Mouse (Mus musculus) pancreas, adult 10 weeks (tissue): ENCODE data around the gene Timm23. TPM values are rescaled to one million over a fixed set of nuclear protein-coding genes. Genes with fewer than 3 reads are reported as not detected.

Experiments
- polyA plus RNA-seq: library from polyadenylated mRNA; stranded (reverse); fragments of 350-450 nt; fragmentation: Illumina TruSeq; extraction: RNeasy Lipid Tissue Mini Kit (QIAGEN cat#74804); gene quantifications from one replicate; pipeline ENCODE4 v1.2.3, GENCODE M21; 2015; ENCODE audit warnings: low read depth, low replicate concordance; ENCODE audit not compliant: insufficient read depth

The Timm23 gene
- polyA plus RNA-seq, result 28.4 TPM

DNA sequence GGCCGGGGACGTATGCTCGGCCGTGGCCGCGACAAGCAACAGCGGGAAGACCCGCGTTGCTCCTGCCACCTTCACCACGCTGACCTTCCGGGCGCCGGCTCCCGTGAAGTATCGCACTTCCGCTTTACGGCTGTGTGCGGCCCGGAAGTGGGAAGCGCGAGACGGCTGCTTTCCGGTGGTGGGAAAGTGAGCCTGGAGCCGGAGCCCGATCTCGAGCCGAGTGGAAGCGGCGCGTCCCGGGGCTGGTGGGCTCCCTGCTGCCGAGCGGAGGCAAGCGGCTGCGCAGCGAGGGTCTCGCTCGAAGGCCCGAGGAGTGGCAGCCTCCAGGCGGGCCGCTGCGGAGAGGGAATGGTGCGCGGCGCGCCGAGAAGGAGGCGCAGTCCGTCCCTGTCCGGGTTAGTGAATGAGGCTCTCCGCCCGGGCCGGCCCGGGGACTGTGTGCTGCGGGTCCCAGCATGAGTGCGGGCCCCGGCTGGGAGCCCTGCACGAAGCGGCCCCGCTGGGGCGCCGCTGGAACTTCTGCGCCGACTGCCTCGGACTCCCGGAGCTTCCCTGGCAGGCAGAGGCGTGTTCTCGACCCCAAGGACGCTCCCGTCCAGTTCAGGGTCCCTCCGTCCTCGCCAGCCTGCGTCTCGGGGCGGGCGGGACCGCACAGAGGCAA, at the start of gene Timm23, which contains the start of gene Parg:
Gene Timm23 (minus strand): TSS at position 108 of the 661 bp plus-strand sequence.
Gene Parg (plus strand): TSS at position 159 of the 661 bp plus-strand sequence.

GRCm38 (mm10) chr14:32159690-32160246, 41.9 kb downstream of the Timm23 start, which contains the start of gene Ncoa4:
TSS of gene Ncoa4 (plus strand) at chr14:32159865.

DNA sequence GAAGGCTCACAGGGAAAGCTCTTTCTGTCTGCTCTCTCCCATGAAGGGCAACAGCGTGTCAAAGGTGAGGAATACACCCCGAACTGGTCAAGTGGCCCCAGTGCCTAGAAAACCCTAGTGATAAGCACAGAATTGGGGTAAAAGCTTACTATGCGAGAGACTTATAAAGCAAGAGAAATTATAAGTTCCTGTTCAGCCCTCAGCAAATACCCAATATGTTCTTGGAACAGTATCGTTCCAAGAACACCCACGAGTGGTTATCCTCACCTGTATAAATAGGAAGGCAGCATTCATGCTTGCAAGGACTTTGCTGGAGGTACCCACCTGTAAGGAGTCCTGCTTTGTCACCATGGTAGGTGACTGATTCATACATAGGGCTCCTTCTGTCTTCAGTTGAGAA, 60.0 kb downstream of the Timm23 start, which contains the start of gene Msmb:
Gene Msmb (plus strand): TSS at position 301 of the 400 bp plus-strand sequence.

Other genes with a start within 250 kb of the Timm23 start
- 6.9 TPM for gene Galnt15, start 172.9 kb downstream of the Timm23 start, polyA plus RNA-seq
- 4.5 TPM for gene Oxnad1, start 116.5 kb downstream of the Timm23 start, polyA plus RNA-seq
- gene Dph3, start 116.2 kb downstream of the Timm23 start, polyA plus RNA-seq, result 23.4 TPM
- gene Msmb, start 59.9 kb downstream of the Timm23 start, polyA plus RNA-seq, result not detected
- 28.2 TPM for gene Ncoa4, start 42.0 kb downstream of the Timm23 start, polyA plus RNA-seq
- gene Parg, start 51 bp upstream of the Timm23 start, polyA plus RNA-seq, result 4.7 TPM
- gene Ogdhl, start 120.1 kb upstream of the Timm23 start, polyA plus RNA-seq, result 2.8 TPM
- not detected for gene 1700024G13Rik, start 186.5 kb upstream of the Timm23 start, polyA plus RNA-seq